Mouse (Mus musculus): ENCODE measurements around the gene Ddx39. TPM values are rescaled to one million over a fixed set of nuclear protein-coding genes. Genes with fewer than 3 reads are reported as not detected.

Gene Ddx39
- polyA plus RNA-seq, 1 experiment, result 24.0 TPM

- 46% methylated on average over 4 of the region's 4 CpGs for WGBS
Observed at GRCm38 (mm10) chr8:83771791-83772190, 56.8 kb downstream of the Ddx39 start.

DNA sequence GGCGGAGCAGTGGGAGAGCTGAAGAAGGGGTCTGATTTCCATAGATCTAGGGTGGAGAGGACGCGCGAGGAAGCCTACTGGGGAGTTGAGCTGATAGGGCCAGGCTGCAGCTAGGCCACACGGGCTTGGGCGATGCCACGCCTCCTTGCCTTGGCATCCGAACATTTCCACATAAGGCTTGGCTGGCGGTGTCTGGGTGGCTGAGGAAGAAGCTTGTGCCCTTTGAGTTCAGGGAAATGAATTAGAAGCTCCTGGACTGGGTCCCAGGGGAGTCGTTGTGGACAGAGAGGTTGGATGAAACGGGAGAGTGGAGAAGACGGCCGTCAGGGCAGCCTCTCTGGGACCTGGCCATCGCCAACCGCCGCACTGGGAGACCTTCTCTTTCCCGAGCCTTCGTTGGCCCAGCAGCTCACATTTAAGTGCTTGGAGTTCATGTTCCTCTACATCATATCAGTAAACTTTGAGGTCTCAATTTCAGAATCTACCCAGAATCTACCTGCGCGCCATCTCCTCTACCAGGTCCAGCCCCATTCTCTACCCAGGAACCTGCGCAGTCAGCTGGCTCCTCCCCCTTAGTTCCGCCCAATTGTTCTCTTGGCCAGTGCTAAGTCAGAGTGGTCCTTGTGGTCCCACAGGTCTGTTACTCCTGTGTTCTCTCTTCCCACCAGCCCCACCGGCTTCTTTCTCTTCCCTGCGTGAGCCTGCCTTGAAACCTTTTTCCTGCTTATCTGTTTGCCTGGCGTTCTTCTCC, 57.9 kb downstream of the Ddx39 start:
- Histone ChIP-seq H3K4me1 (ENCODE audit: control insufficient read depth, insufficient read depth, low read length) (peaks cover 20% of the 10 kb centered on the region), H3K4me3 (replicated peaks; ENCODE audit: extremely low read depth, low read depth, low read length) (peak overlapping the region; percentile 20)
- peak; percentile 68 for DNase-seq
- 10% methylated on average over 25 of the region's 25 CpGs for WGBS
- TF ChIP-seq POLR2A (IDR thresholded peaks at IDR 0.05; ENCODE audit: borderline replicate concordance, extremely low read depth, low read depth, low read length) (peak; percentile 40; the same call in 1 of the 2 replicates), CTCF (IDR thresholded peaks at IDR 0.05; ENCODE audit: insufficient read depth, low read length) (no peak)

More at GRCm38 (mm10) chr8:83771791-83772190, 56.8 kb downstream of the Ddx39 start:
- DNase-seq, result no peak
- H3K4me1 ChIP-seq (ENCODE audit: control insufficient read depth, insufficient read depth, low read length), result peaks cover 22% of the 10 kb centered on the region
- TF ChIP-seq CTCF (IDR thresholded peaks at IDR 0.05; ENCODE audit: insufficient read depth, low read length) (no peak), POLR2A (IDR thresholded peaks at IDR 0.05; ENCODE audit: borderline replicate concordance, extremely low read depth, low read depth, low read length) (no peak)
- H3K4me3 ChIP-seq (replicated peaks; ENCODE audit: extremely low read depth, low read depth, low read length), result no peak overlapping the region

DNA sequence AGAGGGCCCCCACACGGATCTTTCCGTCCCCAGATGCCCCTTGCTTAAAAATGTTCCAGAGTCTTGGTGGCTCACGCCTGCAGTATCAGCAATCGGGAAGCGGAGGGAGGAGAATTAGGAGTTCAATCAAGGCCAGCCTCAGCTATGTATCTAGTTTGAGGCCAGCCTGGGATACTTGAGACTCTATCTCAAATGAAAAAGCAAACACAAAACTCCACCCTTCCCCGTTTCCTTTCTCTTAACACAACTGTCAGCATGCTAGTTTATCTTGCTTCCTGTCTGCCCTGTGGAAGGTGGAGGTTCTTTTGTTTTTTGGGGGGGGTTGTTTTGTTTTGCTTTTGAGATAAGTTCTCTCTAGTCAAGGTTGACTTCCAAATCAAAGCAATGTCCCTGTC, 58.5 kb downstream of the Ddx39 start:
- WGBS, result 15% methylated on average over 6 of the region's 6 CpGs
- TF ChIP-seq CTCF (IDR thresholded peaks at IDR 0.05; ENCODE audit: insufficient read depth, low read length), result no peak
- TF ChIP-seq POLR2A (IDR thresholded peaks at IDR 0.05; ENCODE audit: borderline replicate concordance, extremely low read depth, low read depth, low read length), result no peak
- peak overlapping the region; percentile 20 for H3K4me3 ChIP-seq (replicated peaks; ENCODE audit: extremely low read depth, low read depth, low read length)
- H3K4me1 ChIP-seq (ENCODE audit: control insufficient read depth, insufficient read depth, low read length), result peaks cover 20% of the 10 kb centered on the region
- no peak for DNase-seq

GRCm38 (mm10) chr8:83774221-83774620, 59.2 kb downstream of the Ddx39 start:
- TF ChIP-seq POLR2A (IDR thresholded peaks at IDR 0.05; ENCODE audit: borderline replicate concordance, extremely low read depth, low read depth, low read length) (no peak), CTCF (IDR thresholded peaks at IDR 0.05; ENCODE audit: insufficient read depth, low read length) (no peak)
- WGBS, result 98% methylated on average over 2 of the region's 2 CpGs
- DNase-seq, result no peak
- no peak overlapping the region for H3K4me3 ChIP-seq (replicated peaks; ENCODE audit: extremely low read depth, low read depth, low read length)
- peaks cover 22% of the 10 kb centered on the region for H3K4me1 ChIP-seq (ENCODE audit: control insufficient read depth, insufficient read depth, low read length)

Other genes starting within 250 kb of the Ddx39 start
- not detected in 2 replicates for gene Olfr370, start 179.4 kb upstream of the Ddx39 start, polyA plus RNA-seq (2012; rRNA removed)
- 269 and 286 TPM in 2 replicates for gene Ndufb7, start 148.5 kb upstream of the Ddx39 start, polyA plus RNA-seq (2012; rRNA removed)
- gene Tecr, start 107.2 kb upstream of the Ddx39 start, polyA plus RNA-seq (2012; rRNA removed), result 416 and 565 TPM in 2 replicates
- gene Dnajb1, start 107.0 kb upstream of the Ddx39 start, polyA plus RNA-seq (2012; rRNA removed), result 23.5 and 26.4 TPM in 2 replicates
- gene Gipc1, start 62.5 kb upstream of the Ddx39 start, polyA plus RNA-seq (2012; rRNA removed), result 58.6 and 67.0 TPM in 2 replicates
- gene Ptger1, start 48.5 kb upstream of the Ddx39 start, polyA plus RNA-seq (2012; rRNA removed), result 6.8 and 7.8 TPM in 2 replicates
- gene Pkn1, start 16.0 kb upstream of the Ddx39 start, polyA plus RNA-seq (2012; rRNA removed), result 148 and 168 TPM in 2 replicates
- gene Adgre5, start 26.1 kb downstream of the Ddx39 start, polyA plus RNA-seq (2012; rRNA removed), result 557 and 634 TPM in 2 replicates
- gene Adgrl1, start 184.9 kb downstream of the Ddx39 start, polyA plus RNA-seq (2012; rRNA removed), result 81.1 and 86.4 TPM in 2 replicates
- gene Gm10644, start 240.0 kb downstream of the Ddx39 start, polyA plus RNA-seq (2012; rRNA removed), result 1.7 and 2.0 TPM in 2 replicates
- 7.5 and 7.9 TPM in 2 replicates for gene Asf1b, start 240.3 kb downstream of the Ddx39 start, polyA plus RNA-seq (2012; rRNA removed)

Measured in lung, adult 2 months (tissue).